Mouse (Mus musculus) ES-E14 (cell line): ENCODE results near the gene Pi4k2b.

Experiments
- CHD2 ChIP-seq: IDR thresholded peaks from 2 replicates; pipeline ENCODE4 v1.6.1; 2014; ENCODE audit warnings: mild to moderate bottlenecking, low read depth, low read length, inconsistent platforms
- ZC3H11A ChIP-seq: IDR thresholded peaks from 2 replicates; pipeline ENCODE4 v1.6.1; 2012; ENCODE audit warnings: low read depth, mild to moderate bottlenecking, inconsistent platforms, low read length, borderline replicate concordance
- ZNF384 ChIP-seq: IDR thresholded peaks from 2 replicates; pipeline ENCODE4 v1.6.1; 2012; ENCODE audit warnings: low read depth, low read length, inconsistent platforms

- no peak for TF ChIP-seq CHD2
- TF ChIP-seq ZNF384 = no peak
- no peak for TF ChIP-seq ZC3H11A
Measured at GRCm38 (mm10) chr5:52793230-52793629, 51.9 kb downstream of the Pi4k2b start.
